Comparison of ENCODE assay signal across 16 mouse cellular contexts in genomic region chr6:30439576-30439975, GRCm38 (mm10).
"Had no signal": no experiment of that assay in that cellular context is flagged by ENCODE, and none has a peak within 500 bp of the region (broad histone marks: within the 10 kb centered on the region; RNA-seq: fewer than 3 reads in every experiment).

No protein-coding gene starts in this region.

- H3K4me2 ChIP-seq: neural tube, embryonic 13.5 days; neural tube, embryonic 15.5 days; stomach, embryonic 15.5 days had no signal

- DNase-seq: retina, postnatal 1 day; right cerebral cortex, adult 18-20 months; right cerebral cortex, postnatal 14 days; right cerebral cortex, postnatal 25 days; right cerebral cortex, postnatal 4 days; spleen, adult 18-20 months; thymus, adult 18-20 months; thymus, adult 2 months; thymus, postnatal 14 days; thymus, postnatal 25 days; thymus, postnatal 36 days; thymus, postnatal 4 days had no signal

- H3K4me1 ChIP-seq: neural tube, embryonic 13.5 days; neural tube, embryonic 15.5 days had no signal

- H3K9me3 ChIP-seq: neural tube, embryonic 13.5 days; neural tube, embryonic 15.5 days; stomach, embryonic 15.5 days had no signal

- H3K9ac ChIP-seq: neural tube, embryonic 13.5 days; neural tube, embryonic 15.5 days; stomach, embryonic 15.5 days had no signal

- H3K27me3 ChIP-seq: neural tube, embryonic 13.5 days; neural tube, embryonic 15.5 days; stomach, embryonic 15.5 days had no signal

- H3K4me3 ChIP-seq: neural tube, embryonic 13.5 days; neural tube, embryonic 15.5 days; stomach, embryonic 15.5 days had no signal

- H3K27ac ChIP-seq: neural tube, embryonic 13.5 days; neural tube, embryonic 15.5 days; stomach, embryonic 15.5 days; stomach, postnatal 0 days had no signal
